Mouse (Mus musculus): ENCODE results near the gene Chn1.
"Not testable (repeated sequence)": the region's sequence is repeated elsewhere in the genome, so short reads cannot be mapped to it uniquely, and the experiment has no call there.

Gene Chn1

DNA sequence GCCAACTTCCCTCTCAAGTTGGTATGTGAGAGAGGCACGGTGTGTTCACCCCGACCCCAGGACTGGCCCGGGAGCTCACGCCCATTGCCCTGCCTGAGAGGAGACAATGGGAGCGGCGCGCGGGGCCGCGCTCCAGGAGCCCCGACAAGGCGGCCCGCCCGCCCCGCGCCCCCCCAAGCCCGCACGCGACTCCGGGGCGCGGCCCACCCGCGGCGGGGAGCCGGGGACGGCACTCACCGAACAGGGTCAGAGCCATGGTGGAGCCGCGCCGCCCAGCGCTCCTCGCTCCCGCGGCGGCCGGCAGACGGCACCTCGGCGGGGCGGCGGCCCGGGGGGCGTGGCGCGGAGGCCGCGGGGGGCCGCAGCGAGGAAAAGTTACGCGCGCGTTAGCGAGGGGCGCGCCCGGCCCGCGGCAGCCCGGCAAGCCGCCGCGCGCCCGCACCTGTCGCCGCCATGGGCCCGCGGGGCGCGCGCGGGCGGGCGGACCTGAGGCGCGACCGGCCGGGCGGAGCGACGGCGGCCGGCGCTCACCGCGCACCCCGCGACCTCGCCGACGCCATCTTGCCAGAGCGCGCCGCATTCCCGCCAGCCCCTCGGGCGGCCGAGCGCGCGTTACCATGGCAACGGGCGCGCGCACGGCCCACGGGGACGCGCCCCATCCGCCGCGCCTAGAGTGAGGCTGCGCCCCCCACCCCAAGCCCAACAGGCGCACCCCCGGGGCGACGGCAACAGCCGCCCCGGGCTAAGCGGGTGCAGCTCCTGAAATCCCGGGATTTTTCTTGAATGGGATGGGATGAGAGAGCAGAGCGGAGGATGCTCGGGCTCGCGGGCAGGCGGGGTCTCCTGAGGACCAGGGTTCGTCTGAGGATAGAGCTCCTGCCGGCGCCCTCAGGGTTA is at the start of gene Chn1:
Gene Chn1, minus strand, starts transcription at position 561 of the 897 bp plus-strand sequence.
- peak; percentile 32 for DNase-seq

DNA sequence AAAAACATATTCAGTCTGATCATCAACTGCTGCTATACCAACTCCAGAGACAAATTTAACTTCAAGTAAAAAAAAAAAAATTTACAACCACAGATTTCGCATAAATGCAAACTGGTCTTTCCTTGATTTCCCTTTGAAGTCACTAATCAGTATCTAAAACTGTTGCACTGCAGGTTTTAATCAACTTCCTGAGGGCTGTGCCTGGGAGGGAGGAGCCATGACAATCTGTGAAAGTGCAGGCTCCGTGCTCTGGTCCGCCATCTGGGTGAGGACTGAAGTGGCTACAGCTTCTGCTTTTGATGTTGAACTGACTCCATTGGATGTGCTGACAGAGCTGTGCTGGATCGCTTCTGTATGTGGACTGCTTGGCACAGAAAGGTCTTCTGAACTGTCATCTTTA is 43.6 kb upstream of the Chn1 start:
- no peak for DNase-seq

DNA sequence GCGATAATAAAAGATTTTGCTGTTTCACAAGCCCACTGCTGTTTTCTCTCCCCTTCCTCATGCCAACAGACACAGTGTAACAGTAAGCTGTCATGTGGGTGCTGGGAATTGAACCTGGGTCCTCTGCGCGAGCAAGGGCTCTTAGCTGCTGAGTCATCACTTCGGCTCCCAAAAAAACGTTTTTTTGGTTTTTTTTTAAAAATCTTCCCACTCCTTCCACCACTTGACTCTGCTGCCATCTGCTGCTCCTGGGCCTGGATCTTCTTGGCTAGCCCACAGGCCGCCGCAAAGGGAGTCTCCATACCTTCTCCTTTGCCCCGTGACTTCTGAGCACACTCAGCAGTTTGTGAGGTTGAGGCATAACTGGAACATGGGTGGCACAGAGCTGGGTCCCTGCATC is 32.5 kb upstream of the Chn1 start:
- DNase-seq = no peak

DNA sequence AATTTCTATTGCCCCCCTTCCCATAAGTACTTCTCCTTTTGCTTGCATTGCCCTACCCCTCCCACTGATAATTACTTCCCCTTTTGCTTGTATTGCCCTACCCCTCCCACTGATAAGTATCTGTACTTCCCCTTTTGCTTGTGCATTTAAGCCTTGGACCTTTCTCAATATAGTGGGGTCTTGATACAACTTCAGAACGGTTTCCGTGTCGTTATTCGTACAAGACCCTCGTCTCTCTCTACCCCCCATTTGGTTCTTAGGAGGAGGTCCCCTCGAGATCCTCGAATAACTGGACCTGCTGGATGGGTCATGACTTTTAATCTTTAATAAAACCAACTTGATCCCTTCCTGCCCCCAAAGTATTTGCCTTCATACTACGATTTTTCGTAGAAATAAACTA is 25.0 kb upstream of the Chn1 start:
- DNase-seq = not testable (repeated sequence)

DNA sequence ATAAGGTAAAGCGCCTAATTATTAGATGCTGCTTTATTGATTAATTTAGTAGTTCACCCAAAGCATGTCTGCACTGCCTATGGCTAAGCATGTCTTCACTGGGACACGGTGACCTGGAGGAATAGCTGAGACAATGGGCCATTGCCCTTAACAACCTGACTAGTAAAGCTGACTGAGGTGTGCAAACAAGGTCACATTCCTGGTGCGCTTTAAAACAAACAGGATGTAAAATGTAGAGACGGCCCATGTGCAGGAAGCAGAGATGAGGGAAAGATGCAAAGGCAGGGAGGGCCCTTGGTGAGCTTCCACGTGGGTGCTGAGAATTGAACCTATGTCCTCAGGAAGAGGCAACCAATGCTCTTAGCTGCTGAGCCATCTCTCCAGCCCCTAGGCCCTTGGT is 23.6 kb upstream of the Chn1 start:
- DNase-seq = no peak

DNA sequence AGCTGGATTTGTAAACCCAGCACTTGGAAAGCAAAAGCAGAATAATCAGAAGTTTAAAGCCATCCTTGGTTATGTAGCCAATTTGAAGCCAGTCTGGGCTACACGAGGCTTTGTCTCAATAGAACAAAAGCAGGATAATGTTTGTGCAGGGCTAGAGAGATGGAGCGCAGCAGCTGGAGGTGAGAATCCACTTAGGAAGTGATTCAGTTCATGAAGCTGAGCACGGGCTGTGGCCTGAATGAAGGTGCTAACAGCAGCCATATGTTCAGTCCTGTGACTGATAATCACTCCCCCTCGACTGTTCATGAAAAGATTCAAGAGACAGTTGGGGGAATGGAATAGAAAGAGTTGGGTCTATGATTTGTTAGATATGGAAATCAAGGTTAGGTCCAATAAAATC is 23.0 kb upstream of the Chn1 start:
- no peak for DNase-seq

DNA sequence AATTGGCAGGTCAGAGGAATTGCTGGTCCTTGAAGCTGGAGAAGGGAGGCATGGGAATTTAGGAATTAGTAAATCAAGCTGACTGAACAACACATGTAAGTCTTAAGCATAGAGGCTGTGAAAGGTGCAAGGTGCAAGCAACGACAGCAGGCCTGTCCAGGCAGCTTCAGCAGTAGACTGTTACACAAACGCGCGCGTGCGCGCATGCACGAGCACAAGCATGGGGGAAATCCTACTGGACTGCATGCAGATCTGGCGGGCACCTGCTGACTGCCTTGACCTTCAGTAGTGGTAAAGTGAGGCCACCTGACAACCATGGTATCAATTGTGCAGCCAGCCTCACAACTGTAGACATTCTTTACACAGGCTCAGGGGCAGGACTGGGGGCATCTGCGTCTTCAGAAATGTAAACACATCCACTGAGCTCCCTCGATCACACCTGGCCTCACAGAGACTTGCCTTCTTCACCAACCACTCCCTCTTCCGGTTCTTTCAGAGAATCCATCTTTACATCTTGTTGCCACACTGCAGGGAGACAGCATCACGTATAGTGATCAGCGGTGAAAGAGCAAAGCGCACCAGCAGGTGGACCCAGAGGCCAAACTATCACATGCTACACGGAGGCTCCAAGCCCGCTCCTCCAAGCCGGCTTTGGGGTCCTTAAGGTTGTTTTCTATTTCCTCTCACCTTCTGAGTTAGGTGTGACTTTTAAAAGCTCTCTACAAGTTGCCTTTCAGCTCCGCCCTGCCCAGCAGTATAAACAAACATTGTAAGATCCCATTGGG is 16.9 kb upstream of the Chn1 start:
- no peak for DNase-seq

DNA sequence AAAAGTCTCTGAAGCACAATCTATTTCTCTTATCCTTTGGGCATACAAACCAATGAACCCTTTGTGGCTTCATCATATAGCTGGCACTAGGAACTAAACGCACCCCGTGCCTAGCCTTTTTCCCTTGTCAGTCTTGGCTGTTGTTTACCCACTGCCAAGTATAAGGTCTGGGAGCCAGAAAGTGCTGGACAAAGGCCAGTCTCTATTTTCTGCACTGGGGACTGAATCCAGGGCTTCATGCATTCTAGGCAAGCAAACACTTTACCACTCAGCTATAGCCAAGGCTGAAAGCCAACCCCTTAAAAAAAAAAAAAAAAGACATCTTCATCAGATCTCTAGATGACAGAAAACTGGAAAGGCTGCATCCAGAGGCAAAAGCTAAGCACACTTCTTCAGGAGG is 15.2 kb upstream of the Chn1 start:
- DNase-seq = no peak

DNA sequence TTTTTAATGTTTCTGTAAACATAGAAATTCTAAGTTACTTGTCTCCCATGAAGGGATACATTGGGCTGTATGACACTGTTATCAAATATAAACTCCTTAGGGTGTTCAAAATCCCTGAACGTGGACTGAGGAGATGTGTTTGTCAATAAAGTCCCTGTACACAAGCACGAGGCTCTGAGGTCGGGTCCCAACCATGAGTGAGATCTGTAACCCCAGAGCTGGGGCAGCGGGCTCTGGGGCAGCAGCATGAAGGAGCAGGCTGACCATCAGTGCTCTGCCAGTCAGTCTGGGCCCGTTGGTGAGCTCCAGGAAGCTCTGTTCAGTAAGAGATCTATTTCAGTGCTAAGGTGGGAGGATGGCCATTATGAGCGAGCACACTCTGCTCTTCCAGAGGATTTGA is 13.2 kb upstream of the Chn1 start:
- no peak for DNase-seq

DNA sequence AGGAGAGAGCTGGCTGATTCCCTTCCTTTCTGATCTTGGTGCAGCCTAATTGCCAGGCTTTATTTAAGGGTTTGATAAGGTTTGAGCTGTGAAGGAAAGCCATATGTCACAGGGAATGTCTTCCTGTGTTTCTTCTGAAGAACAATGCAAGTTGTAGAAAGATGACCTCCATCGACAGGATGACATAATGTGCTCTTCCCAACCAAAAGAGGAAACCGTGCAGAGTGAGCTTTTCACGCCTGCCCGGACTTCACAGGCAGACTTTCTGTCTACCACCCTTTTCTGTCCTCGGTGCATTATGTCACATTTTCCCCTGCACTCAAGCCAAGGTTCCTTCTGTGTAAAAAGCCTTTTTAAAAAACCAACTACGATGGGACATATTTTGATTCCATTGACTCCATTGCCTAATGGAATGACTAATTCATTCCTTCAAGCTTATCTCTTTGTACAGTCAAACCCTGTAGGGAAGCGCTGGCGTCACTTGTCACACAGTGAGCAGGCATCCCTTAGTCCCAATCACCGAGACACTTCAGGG is 7.3 kb upstream of the Chn1 start:
- DNase-seq = no peak

DNA sequence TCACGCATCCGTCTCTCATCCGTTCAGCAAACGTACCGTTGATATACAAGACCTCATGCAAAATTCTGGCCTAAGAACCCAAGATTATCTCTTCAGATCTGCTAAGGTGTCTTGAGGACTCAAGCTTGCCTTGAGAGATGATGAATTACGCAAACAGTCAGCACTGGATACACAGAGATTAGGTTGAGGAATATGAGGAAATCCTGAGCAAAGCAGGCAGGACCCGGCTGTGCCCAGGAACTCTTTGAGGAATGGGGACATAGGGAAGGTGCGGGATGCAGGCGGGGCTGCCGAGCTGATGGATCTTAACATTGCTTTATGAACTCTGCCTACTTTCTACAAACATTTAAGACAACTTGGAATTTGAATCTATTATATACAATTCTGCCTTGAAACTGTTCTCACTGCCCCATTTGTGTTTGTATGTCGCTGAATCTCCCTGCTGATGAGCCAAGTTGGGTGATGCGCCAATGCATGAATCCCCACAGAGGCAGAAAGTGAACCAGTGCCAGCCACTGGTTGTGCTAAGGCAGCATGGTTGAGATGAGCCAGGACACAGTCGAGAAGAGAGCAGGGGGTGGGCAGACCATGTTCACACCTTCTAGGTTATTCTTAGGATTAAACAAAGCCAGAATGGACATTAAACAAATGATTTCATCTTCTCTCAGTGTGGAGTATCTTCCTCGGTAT is 5.3 kb upstream of the Chn1 start:
- no peak for DNase-seq

DNA sequence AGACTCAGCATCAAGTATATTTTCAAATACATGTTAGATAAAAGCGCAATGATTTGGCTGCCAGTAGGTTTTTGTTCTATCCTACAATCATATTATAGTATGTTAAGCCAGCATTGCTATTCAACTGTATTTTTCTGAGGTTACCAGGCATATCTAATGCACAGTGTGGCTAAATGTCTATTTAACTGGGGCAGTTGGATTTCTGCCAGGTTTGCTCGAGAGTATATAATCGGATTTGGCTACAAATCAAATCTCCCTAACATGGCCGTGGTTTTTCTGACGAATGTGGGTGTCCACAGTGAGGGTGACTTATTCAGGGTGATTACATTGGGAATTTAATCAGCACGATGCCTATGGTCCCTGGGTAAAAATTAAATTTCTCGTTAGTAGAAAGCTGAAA is 4.7 kb upstream of the Chn1 start:
- no peak for DNase-seq

DNA sequence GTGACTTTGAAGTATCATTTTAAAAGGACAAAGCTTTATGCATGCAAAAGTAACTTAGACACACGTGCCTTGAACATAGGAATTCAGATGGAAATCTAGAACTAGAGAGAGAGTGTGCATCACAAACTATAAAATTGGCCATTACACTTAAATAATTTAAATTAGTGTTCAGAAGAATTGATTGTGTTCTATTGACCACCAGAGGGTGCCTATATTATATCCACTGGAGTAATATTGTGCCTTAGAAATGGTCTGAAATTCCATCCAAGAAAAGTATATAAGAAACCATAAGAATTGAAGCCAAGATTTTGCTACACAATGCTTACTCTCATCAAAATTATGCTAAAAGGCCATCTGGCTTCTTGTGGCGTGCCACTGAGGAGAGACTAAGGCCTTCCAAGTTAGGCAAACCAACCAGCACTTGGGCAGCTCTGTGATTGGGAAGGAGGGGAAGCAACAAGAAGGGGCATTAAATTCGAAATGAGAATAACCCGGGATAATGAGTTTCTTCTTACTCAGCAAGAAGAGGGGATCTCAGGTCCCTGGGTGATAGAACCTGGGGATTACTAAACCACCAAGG is 4.0 kb upstream of the Chn1 start:
- no peak for DNase-seq

DNA sequence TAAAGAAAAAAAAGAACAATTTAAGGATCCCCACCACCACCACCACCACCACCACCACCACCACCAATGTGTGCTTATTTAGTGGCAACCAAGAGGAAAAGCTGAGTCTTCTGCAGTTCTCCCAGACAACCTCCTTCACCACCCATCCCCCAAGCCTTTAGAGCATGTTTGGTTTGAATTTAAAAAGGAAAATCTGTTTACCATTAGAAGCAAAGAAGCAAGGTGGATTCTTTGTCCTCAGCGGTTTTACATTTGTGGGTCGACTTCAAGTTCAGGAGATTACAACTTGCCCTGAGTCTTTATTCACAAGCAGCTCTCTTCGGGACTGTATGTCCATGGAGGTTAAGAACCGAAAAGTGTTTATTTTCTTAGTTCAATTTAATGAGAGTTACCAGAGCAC is 1.8 kb upstream of the Chn1 start:
- no peak for DNase-seq

DNA sequence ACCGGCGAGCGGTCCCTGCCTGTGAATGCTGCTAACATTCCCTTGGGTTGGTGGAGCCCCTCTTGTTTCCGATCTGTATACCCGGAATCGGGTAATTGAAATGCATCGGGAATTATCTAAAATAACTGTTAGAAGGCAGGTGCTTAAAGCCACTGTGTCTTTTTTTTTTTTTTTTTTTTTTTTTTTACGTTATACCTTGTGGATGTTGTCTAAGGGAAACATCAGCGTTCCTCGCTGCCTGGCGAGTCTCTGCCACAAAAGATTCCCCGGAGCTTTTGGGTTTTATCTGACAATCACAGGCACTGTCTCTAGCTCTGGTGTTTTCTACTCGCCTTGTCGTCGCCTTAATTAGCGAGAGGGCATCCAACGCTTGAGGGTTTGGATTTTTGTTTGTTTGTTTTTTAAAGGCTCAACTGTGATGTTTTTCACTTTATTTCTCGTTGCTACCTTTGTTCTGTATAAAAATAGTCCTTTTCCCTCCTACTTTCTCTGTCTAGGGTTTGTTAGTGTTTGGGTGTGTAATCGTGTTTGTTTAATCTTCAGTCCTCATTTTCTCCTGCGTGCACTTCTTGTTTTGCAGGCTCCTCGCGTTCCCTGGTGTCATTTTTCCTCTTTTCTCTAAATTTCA is 651 bp upstream of the Chn1 start:
- no peak for DNase-seq

DNA sequence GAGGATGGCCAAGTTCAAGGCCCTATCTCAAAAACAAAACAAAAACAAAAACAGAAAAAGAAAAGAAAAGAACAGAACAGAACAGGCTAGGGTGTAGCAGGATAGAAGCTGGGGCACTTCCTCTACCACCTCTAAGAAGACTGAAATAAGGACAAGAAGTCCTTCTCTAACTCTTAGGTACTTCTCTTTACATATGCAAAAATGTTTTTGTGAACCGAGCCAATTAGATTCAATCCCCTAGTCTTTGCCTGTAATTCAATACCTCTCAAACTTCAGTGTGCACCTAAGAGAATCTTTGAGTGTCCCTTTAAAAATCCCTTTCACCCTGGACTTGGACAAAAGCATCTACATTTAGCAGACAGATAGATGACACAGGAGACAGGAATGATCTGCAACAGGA is 2.2 kb downstream of the Chn1 start:
- DNase-seq = no peak

DNA sequence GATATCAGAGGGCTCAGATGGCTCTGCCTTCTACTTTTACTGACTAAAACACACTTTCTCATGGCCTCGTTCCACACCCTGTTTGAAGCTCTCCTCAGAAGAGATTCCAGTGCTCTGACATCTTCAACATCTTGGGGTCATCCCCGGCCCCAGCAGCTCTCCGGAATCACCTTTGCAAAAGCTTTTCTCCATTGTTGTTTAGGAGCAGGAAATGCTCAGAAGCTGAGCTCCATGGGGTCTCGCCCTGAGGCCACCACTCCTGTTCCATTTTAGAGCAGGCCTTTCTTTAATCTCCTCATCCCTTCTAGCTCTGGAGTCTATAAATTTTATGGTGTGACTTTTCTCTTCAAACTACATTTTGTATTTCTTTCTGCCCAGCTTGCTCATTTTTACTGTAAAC is 6.5 kb downstream of the Chn1 start:
- no peak for DNase-seq

DNA sequence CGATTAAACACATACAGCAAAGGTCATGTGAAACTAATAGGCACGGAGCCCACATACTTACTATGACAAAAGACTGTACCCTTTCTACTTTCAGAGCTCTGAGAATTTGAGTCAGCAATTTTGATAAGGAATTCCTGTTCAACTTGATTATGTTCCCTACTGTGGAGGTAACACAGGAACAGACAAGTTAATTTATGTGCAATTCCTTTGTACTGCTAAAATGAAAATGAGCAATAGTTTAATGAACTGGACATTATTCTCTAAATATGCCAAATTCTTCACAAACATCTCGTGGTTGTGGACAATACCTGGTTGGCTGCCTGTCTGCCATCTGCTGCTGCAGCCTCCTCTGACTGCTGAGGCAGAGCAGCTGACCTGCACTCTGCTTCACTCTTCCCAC is 11.6 kb downstream of the Chn1 start:
- DNase-seq = no peak

DNA sequence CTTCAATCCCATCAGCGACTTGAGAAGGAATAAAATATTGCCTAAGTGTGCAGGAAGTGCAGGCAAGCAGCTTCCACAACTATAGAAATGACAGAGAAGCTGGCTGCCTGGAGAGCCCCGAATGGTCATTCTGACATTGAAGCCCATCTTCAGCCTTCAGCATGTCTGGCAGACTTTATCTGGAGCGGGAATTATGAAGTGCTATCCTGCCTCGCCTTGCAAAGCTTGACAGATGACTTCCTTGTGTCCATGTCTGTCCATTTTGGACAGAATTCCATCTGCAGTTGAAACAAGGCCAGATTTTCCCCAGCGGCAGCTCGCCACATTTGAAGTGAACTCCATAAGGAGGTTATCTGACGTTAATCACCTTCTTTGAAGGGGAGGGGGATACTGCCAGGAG is 15.2 kb downstream of the Chn1 start:
- DNase-seq = no peak

DNA sequence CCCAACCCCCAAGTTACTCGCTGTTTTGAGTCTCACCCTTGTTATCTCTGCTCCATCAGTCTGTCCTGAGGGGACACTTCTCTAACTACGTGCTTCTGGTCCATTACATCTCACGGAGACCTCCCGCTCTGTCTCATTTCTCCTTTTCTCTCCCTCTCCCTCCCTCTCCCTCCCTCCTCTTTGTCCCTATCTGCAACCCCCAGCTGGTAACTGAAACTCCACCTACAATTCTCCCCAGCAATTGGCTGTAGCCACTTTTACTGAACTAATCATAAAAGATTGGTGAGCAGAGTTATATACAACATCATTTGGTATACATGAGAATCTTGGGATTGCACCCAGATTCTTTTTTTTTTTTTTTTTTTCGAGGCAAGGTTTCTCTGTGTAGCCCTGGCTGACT is 16.1 kb downstream of the Chn1 start:
- no peak for DNase-seq

DNA sequence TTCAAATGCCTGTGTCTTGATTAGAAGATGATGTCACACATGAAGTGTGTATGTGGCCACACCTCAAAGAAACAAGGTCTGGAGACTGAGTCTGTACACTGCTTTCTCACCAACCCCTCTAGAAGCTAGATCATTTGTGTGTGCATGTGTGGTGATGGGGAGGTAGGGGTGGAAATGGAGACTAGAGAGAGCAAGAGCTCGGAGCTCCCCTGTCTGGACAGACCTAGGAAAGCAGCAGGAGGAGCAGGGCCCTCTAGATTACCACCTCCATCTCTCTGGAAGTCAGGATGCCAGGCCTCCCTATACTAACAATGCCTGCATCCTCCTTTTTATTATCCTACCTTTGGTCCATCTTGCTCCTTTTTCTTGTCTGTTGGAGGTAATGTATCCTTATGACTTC is 27.8 kb downstream of the Chn1 start:
- DNase-seq = no peak

DNA sequence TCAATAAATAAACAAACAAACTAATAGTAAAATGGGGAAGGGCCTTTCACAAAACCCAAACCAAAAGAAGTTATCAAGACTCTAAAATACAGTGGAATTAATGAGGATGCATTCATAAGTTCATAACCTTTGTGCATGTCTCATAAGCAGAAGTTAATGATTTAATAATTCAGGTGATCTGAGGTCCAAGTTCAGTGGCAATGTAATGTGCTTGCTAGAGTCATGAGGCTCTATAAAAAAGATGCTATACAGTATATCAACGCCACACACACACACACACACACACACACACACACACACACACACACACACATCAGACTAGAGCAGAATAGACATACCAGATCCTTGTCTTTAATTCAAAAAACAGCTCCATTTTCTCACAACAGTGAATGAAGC is 28.8 kb downstream of the Chn1 start:
- DNase-seq = no peak
